Mouse (Mus musculus): ENCODE results near the gene Hoxd12. TPM values are rescaled to one million over a fixed set of nuclear protein-coding genes. Genes with fewer than 3 reads are reported as not detected.
A peak's percentile ranks its signal among the peaks of the same experiment; 100 is the strongest.

Hoxd12 gene
- polyA plus RNA-seq, 1 experiment from 2014 or later, result 2.1 TPM

GRCm38 (mm10) chr2:74714156-74714789 is 39.5 kb downstream of the Hoxd12 start:
- H3K9ac ChIP-seq (ENCODE audit: low read length), result peak overlapping the region; percentile 100
- H3K4me3 ChIP-seq (ENCODE audit: low read depth, low read length), result peak overlapping the region; percentile 98
- H3K9me3 ChIP-seq (ENCODE audit: control insufficient read depth, low read length), result no peaks in the 10 kb centered on the region
- peak overlapping the region; percentile 75 for H3K4me2 ChIP-seq (ENCODE audit: low read depth)
- peak; percentile 66 for DNase-seq (ENCODE audit: low spot score)
- no peak for ATAC-seq (ENCODE audit: insufficient read depth, low FRiP score, low TSS enrichment)
- H3K27me3 ChIP-seq (ENCODE audit: control insufficient read depth, insufficient read depth, low read length), result no peaks in the 10 kb centered on the region
- H3K4me1 ChIP-seq (ENCODE audit: control insufficient read depth, insufficient read depth, low read length), result peaks cover 28% of the 10 kb centered on the region
- 2% methylated on average over 18 of the region's 18 CpGs for WGBS
- no peaks in the 10 kb centered on the region for H3K36me3 ChIP-seq (ENCODE audit: control insufficient read depth, insufficient read depth, low read length)
- H3K27ac ChIP-seq (ENCODE audit: low read depth, low read length), result peak overlapping the region; percentile 93

GRCm38 (mm10) chr2:74714881-74715280 is 40.1 kb downstream of the Hoxd12 start:
- Histone ChIP-seq H3K4me2 (ENCODE audit: low read depth) (peak overlapping the region; percentile 75), H3K4me1 (ENCODE audit: control insufficient read depth, insufficient read depth, low read length) (peaks cover 31% of the 10 kb centered on the region), H3K27me3 (ENCODE audit: control insufficient read depth, insufficient read depth, low read length) (no peaks in the 10 kb centered on the region), H3K27ac (ENCODE audit: low read depth, low read length) (peak overlapping the region; percentile 93), H3K9me3 (ENCODE audit: control insufficient read depth, low read length) (no peaks in the 10 kb centered on the region), H3K9ac (ENCODE audit: low read length) (peak overlapping the region; percentile 100), H3K4me3 (ENCODE audit: low read depth, low read length) (peak overlapping the region; percentile 98), H3K36me3 (ENCODE audit: control insufficient read depth, insufficient read depth, low read length) (no peaks in the 10 kb centered on the region)
- DNase-seq (ENCODE audit: low spot score), result peak; percentile 80
- WGBS, result under 1% methylated on average over 14 of the region's 14 CpGs
- peak; percentile 73 for ATAC-seq (ENCODE audit: insufficient read depth, low FRiP score, low TSS enrichment)

GRCm38 (mm10) chr2:74715504-74716241 is 40.9 kb downstream of the Hoxd12 start:
- H3K4me3 ChIP-seq (ENCODE audit: low read depth, low read length), result peak overlapping the region; percentile 98
- H3K9ac ChIP-seq (ENCODE audit: low read length), result peak overlapping the region; percentile 100
- H3K27ac ChIP-seq (ENCODE audit: low read depth, low read length), result peak overlapping the region; percentile 93
- peaks cover 32% of the 10 kb centered on the region for H3K4me1 ChIP-seq (ENCODE audit: control insufficient read depth, insufficient read depth, low read length)
- ATAC-seq (ENCODE audit: insufficient read depth, low FRiP score, low TSS enrichment), result peak; percentile 58; the same call in 1 of the 2 replicates
- H3K27me3 ChIP-seq (ENCODE audit: control insufficient read depth, insufficient read depth, low read length), result no peaks in the 10 kb centered on the region
- no peaks in the 10 kb centered on the region for H3K9me3 ChIP-seq (ENCODE audit: control insufficient read depth, low read length)
- H3K4me2 ChIP-seq (ENCODE audit: low read depth), result peak overlapping the region; percentile 75
- WGBS, result 2% methylated on average over 26 of the region's 26 CpGs
- peak; percentile 95 for DNase-seq (ENCODE audit: low spot score)
- no peaks in the 10 kb centered on the region for H3K36me3 ChIP-seq (ENCODE audit: control insufficient read depth, insufficient read depth, low read length)

GRCm38 (mm10) chr2:74720384-74720783 is 45.6 kb downstream of the Hoxd12 start:
- 2% methylated on average over 2 of the region's 2 CpGs for WGBS
- peak overlapping the region; percentile 95 for H3K9ac ChIP-seq (ENCODE audit: low read length)
- no peaks in the 10 kb centered on the region for H3K27me3 ChIP-seq (ENCODE audit: control insufficient read depth, insufficient read depth, low read length)
- no peaks in the 10 kb centered on the region for H3K36me3 ChIP-seq (ENCODE audit: control insufficient read depth, insufficient read depth, low read length)
- H3K4me1 ChIP-seq (ENCODE audit: control insufficient read depth, insufficient read depth, low read length), result peaks cover 57% of the 10 kb centered on the region
- H3K4me2 ChIP-seq (ENCODE audit: low read depth), result peak overlapping the region; percentile 89
- ATAC-seq (ENCODE audit: insufficient read depth, low FRiP score, low TSS enrichment), result no peak
- H3K9me3 ChIP-seq (ENCODE audit: control insufficient read depth, low read length), result no peaks in the 10 kb centered on the region
- H3K27ac ChIP-seq (ENCODE audit: low read depth, low read length), result peak overlapping the region; percentile 81
- peak overlapping the region; percentile 66 for H3K4me3 ChIP-seq (ENCODE audit: low read depth, low read length)
- no peak for DNase-seq (ENCODE audit: low spot score)

GRCm38 (mm10) chr2:74720955-74721491 is 46.2 kb downstream of the Hoxd12 start:
- Histone ChIP-seq H3K4me2 (ENCODE audit: low read depth) (peak overlapping the region; percentile 89), H3K9me3 (ENCODE audit: control insufficient read depth, low read length) (no peaks in the 10 kb centered on the region), H3K4me1 (ENCODE audit: control insufficient read depth, insufficient read depth, low read length) (peaks cover 60% of the 10 kb centered on the region), H3K9ac (ENCODE audit: low read length) (peak overlapping the region; percentile 95), H3K4me3 (ENCODE audit: low read depth, low read length) (peak overlapping the region; percentile 66), H3K36me3 (ENCODE audit: control insufficient read depth, insufficient read depth, low read length) (no peaks in the 10 kb centered on the region), H3K27me3 (ENCODE audit: control insufficient read depth, insufficient read depth, low read length) (no peaks in the 10 kb centered on the region), H3K27ac (ENCODE audit: low read depth, low read length) (peak overlapping the region; percentile 81)
- peak; percentile 52 for DNase-seq (ENCODE audit: low spot score)
- peak; percentile 57 for ATAC-seq (ENCODE audit: insufficient read depth, low FRiP score, low TSS enrichment)
- 3% methylated on average over 5 of the region's 5 CpGs for whole genome bisulfite sequencing

- Histone ChIP-seq H3K4me3 (ENCODE audit: low read depth, low read length) (peak overlapping the region; percentile 66), H3K4me1 (ENCODE audit: control insufficient read depth, insufficient read depth, low read length) (peaks cover 58% of the 10 kb centered on the region), H3K9me3 (ENCODE audit: control insufficient read depth, low read length) (no peaks in the 10 kb centered on the region), H3K36me3 (ENCODE audit: control insufficient read depth, insufficient read depth, low read length) (no peaks in the 10 kb centered on the region), H3K9ac (ENCODE audit: low read length) (peak overlapping the region; percentile 95), H3K4me2 (ENCODE audit: low read depth) (peak overlapping the region; percentile 89), H3K27ac (ENCODE audit: low read depth, low read length) (peak overlapping the region; percentile 99), H3K27me3 (ENCODE audit: control insufficient read depth, insufficient read depth, low read length) (no peaks in the 10 kb centered on the region)
- ATAC-seq (ENCODE audit: insufficient read depth, low FRiP score, low TSS enrichment) (peak; percentile 59), DNase-seq (ENCODE audit: low spot score) (peak; percentile 61)
- WGBS, result 2% methylated on average over 6 of the region's 6 CpGs
Observed at GRCm38 (mm10) chr2:74721882-74722281, 47.1 kb downstream of the Hoxd12 start.

GRCm38 (mm10) chr2:74722949-74723348 is 48.1 kb downstream of the Hoxd12 start:
- DNase-seq (ENCODE audit: low spot score) (peak; percentile 61), ATAC-seq (ENCODE audit: insufficient read depth, low FRiP score, low TSS enrichment) (no peak)
- Histone ChIP-seq H3K4me3 (ENCODE audit: low read depth, low read length) (peak overlapping the region; percentile 66), H3K9me3 (ENCODE audit: control insufficient read depth, low read length) (no peaks in the 10 kb centered on the region), H3K27ac (ENCODE audit: low read depth, low read length) (peak overlapping the region; percentile 99), H3K4me1 (ENCODE audit: control insufficient read depth, insufficient read depth, low read length) (peaks cover 61% of the 10 kb centered on the region), H3K27me3 (ENCODE audit: control insufficient read depth, insufficient read depth, low read length) (no peaks in the 10 kb centered on the region), H3K4me2 (ENCODE audit: low read depth) (peak overlapping the region; percentile 89), H3K9ac (ENCODE audit: low read length) (peak overlapping the region; percentile 95), H3K36me3 (ENCODE audit: control insufficient read depth, insufficient read depth, low read length) (no peaks in the 10 kb centered on the region)
- WGBS, result 4% methylated on average over 8 of the region's 8 CpGs

- Histone ChIP-seq H3K9ac (ENCODE audit: low read length) (peak overlapping the region; percentile 95), H3K4me1 (ENCODE audit: control insufficient read depth, insufficient read depth, low read length) (peaks cover 61% of the 10 kb centered on the region), H3K4me3 (ENCODE audit: low read depth, low read length) (peak overlapping the region; percentile 66), H3K9me3 (ENCODE audit: control insufficient read depth, low read length) (no peaks in the 10 kb centered on the region), H3K27me3 (ENCODE audit: control insufficient read depth, insufficient read depth, low read length) (no peaks in the 10 kb centered on the region), H3K27ac (ENCODE audit: low read depth, low read length) (peak overlapping the region; percentile 99), H3K36me3 (ENCODE audit: control insufficient read depth, insufficient read depth, low read length) (peaks cover 2% of the 10 kb centered on the region; the same call in 1 of the 2 replicates), H3K4me2 (ENCODE audit: low read depth) (peak overlapping the region; percentile 89)
- 8% methylated on average over 7 of the region's 7 CpGs for WGBS
- no peak for ATAC-seq (ENCODE audit: insufficient read depth, low FRiP score, low TSS enrichment)
- DNase-seq (ENCODE audit: low spot score), result peak; percentile 52
Observed at GRCm38 (mm10) chr2:74724244-74725015, 49.6 kb downstream of the Hoxd12 start.

Measured in neural tube, embryonic 11.5 days (tissue).